In genomic region chr9:88547851-88548613, GRCm38 (mm10) we compare ENCODE assay signal across 8 mouse cellular contexts. TPM values are rescaled to one million over a fixed set of nuclear protein-coding genes. Genes with fewer than 3 reads are reported as not detected.
A peak's percentile ranks its signal among the peaks of the same experiment; 100 is the strongest.
DNase-seq lines count a peak whose midpoint lies in the region; ATAC-seq and TF ChIP-seq lines count a peak whose summit lies in the region.

TSS of gene Zfp949 (plus strand) at chr9:88548020.

- H3K27me3 ChIP-seq in erythroblast, embryonic 14.5 days (ENCODE audit: control insufficient read depth), result 0 out of 2 replicates have a peak, but pooled peaks cover 2% of the 10 kb centered on the region
- H3K27me3 ChIP-seq in heart, embryonic 11.5 days (ENCODE audit: control insufficient read depth, insufficient read depth, low read length), result no peaks in the 10 kb centered on the region
- no peaks in the 10 kb centered on the region for H3K27me3 ChIP-seq in kidney, embryonic 15.5 days
- no peaks in the 10 kb centered on the region for H3K27me3 ChIP-seq in limb, embryonic 15.5 days
- H3K27me3 ChIP-seq in midbrain, postnatal 0 days (ENCODE audit: insufficient read depth, low read length), result no peaks in the 10 kb centered on the region

- under 1% methylated on average over 30 of the region's 30 CpGs for WGBS in heart, embryonic 11.5 days (ENCODE audit: insufficient replicate concordance)
- under 1% methylated on average over 30 of the region's 30 CpGs for WGBS in kidney, embryonic 15.5 days
- WGBS in limb, embryonic 15.5 days, result under 1% methylated on average over 30 of the region's 30 CpGs
- WGBS in midbrain, postnatal 0 days, result under 1% methylated on average over 30 of the region's 30 CpGs

- peaks cover 23% of the 10 kb centered on the region for H3K36me3 ChIP-seq in erythroblast, embryonic 14.5 days (ENCODE audit: control insufficient read depth)
- no peaks in the 10 kb centered on the region for H3K36me3 ChIP-seq in heart, embryonic 11.5 days (ENCODE audit: control insufficient read depth, insufficient read depth, low read length)
- H3K36me3 ChIP-seq in kidney, embryonic 15.5 days, result peaks cover 2% of the 10 kb centered on the region; the same call in 1 of the 2 replicates
- peaks cover 10% of the 10 kb centered on the region; the same call in 1 of the 2 replicates for H3K36me3 ChIP-seq in limb, embryonic 15.5 days
- H3K36me3 ChIP-seq in midbrain, postnatal 0 days (ENCODE audit: insufficient read depth, low read length), result 0 out of 2 replicates have a peak, but pooled peaks cover 2% of the 10 kb centered on the region

- peak; percentile 90 for ATAC-seq in heart, embryonic 11.5 days (replicated peaks; ENCODE audit: insufficient number of reproducible peaks, low FRiP score, low TSS enrichment)
- ATAC-seq in kidney, embryonic 15.5 days (replicated peaks; ENCODE audit: low FRiP score), result peak; percentile 95
- ATAC-seq in limb, embryonic 15.5 days (ENCODE audit: insufficient number of reproducible peaks, low FRiP score, low TSS enrichment, low read depth), result peak; percentile 85
- peak; percentile 94 for ATAC-seq in midbrain, postnatal 0 days (ENCODE audit: low FRiP score)

- peak; percentile 89 for DNase-seq in CD4-positive, CD25-positive, alpha-beta regulatory T cell, adult 2 months (ENCODE audit: low read depth, low spot score)
- peak; percentile 87 for DNase-seq in brain, embryonic 18.5 days (ENCODE audit: low read depth, low spot score)
- peak; percentile 95 for DNase-seq in midbrain, postnatal 0 days (ENCODE audit: low spot score)
- peak; percentile 42 to 47 for DNase-seq in spleen, postnatal 14 days (ENCODE audit: low spot score in 2 of 2)

- no peaks in the 10 kb centered on the region for H3K9me3 ChIP-seq in erythroblast, embryonic 14.5 days (ENCODE audit: control insufficient read depth, low read length)
- H3K9me3 ChIP-seq in heart, embryonic 11.5 days (replicated peaks; ENCODE audit: control insufficient read depth, low read length), result no peaks in the 10 kb centered on the region
- H3K9me3 ChIP-seq in kidney, embryonic 15.5 days (replicated peaks), result no peaks in the 10 kb centered on the region
- H3K9me3 ChIP-seq in limb, embryonic 15.5 days, result no peaks in the 10 kb centered on the region
- no peaks in the 10 kb centered on the region for H3K9me3 ChIP-seq in midbrain, postnatal 0 days (ENCODE audit: low read length)

- H3K27ac ChIP-seq in heart, embryonic 11.5 days (ENCODE audit: low read depth, low read length), result peak within 1 kb of the TSS; percentile 47
- peak within 1 kb of the TSS; percentile 85 for H3K27ac ChIP-seq in kidney, embryonic 15.5 days
- peak within 1 kb of the TSS; percentile 93 for H3K27ac ChIP-seq in limb, embryonic 15.5 days
- peak within 1 kb of the TSS; percentile 96 for H3K27ac ChIP-seq in midbrain, postnatal 0 days (ENCODE audit: low read depth, low read length)

- H3K4me2 ChIP-seq in heart, embryonic 11.5 days, result peak within 1 kb of the TSS; percentile 61
- peak within 1 kb of the TSS; percentile 72 for H3K4me2 ChIP-seq in kidney, embryonic 15.5 days
- peak within 1 kb of the TSS; percentile 59 for H3K4me2 ChIP-seq in limb, embryonic 15.5 days
- H3K4me2 ChIP-seq in midbrain, postnatal 0 days (ENCODE audit: low read depth, low read length, poor library complexity, severe bottlenecking), result peak within 1 kb of the TSS; percentile 83

- H3K4me1 ChIP-seq in erythroblast, embryonic 14.5 days (ENCODE audit: control insufficient read depth), result peaks cover 36% of the 10 kb centered on the region
- no peaks in the 10 kb centered on the region for H3K4me1 ChIP-seq in heart, embryonic 11.5 days (ENCODE audit: control insufficient read depth, insufficient read depth, low read length)
- H3K4me1 ChIP-seq in kidney, embryonic 15.5 days, result peaks cover 21% of the 10 kb centered on the region
- peaks cover 21% of the 10 kb centered on the region for H3K4me1 ChIP-seq in limb, embryonic 15.5 days
- H3K4me1 ChIP-seq in midbrain, postnatal 0 days (ENCODE audit: insufficient read depth, low read length), result 0 out of 2 replicates have a peak, but pooled peaks cover 3% of the 10 kb centered on the region

- H3K4me3 ChIP-seq in erythroblast, embryonic 14.5 days (replicated peaks), result peak within 1 kb of the TSS; percentile 99
- H3K4me3 ChIP-seq in heart, embryonic 11.5 days (ENCODE audit: low read depth, low read length), result peak within 1 kb of the TSS; percentile 64
- peak within 1 kb of the TSS; percentile 89 for H3K4me3 ChIP-seq in kidney, embryonic 15.5 days (replicated peaks)
- H3K4me3 ChIP-seq in limb, embryonic 15.5 days, result peak within 1 kb of the TSS; percentile 82
- peak within 1 kb of the TSS; percentile 84 for H3K4me3 ChIP-seq in midbrain, postnatal 0 days (ENCODE audit: low read depth, low read length)

- TF ChIP-seq CTCF in midbrain, postnatal 0 days (IDR thresholded peaks at IDR 0.05), result no peak

- peak within 1 kb of the TSS; percentile 75 for H3K9ac ChIP-seq in heart, embryonic 11.5 days (ENCODE audit: low read depth, low read length)
- H3K9ac ChIP-seq in kidney, embryonic 15.5 days, result peak within 1 kb of the TSS; percentile 71
- peak within 1 kb of the TSS; percentile 64 for H3K9ac ChIP-seq in limb, embryonic 15.5 days
- H3K9ac ChIP-seq in midbrain, postnatal 0 days (replicated peaks; ENCODE audit: low read length, poor library complexity, severe bottlenecking), result peak within 1 kb of the TSS; percentile 86

RNA-seq across cellular contexts. Expression of gene Zfp949, which starts in this region (rescaled TPM):
- 0.47 and 0.62 TPM in 2 replicates for polyA plus RNA-seq in erythroblast, embryonic 14.5 days (2012)
- 5.9 and 7.8 TPM in 2 replicates for polyA plus RNA-seq in heart, embryonic 11.5 days (2014; fragmentation: Nextera tagmentation; extraction: Ambion mirVana)
- polyA plus RNA-seq in kidney, embryonic 15.5 days (2015; fragmentation: Nextera tagmentation; extraction: Ambion mirVana), result 10.7 and 10.8 TPM in 2 replicates
- 13.6 and 14.1 TPM in 2 replicates for polyA plus RNA-seq in limb, embryonic 15.5 days (2015; fragmentation: Nextera tagmentation; extraction: Ambion mirVana)
- 11.1 and 16.5 TPM in 2 replicates for total RNA-seq in midbrain, postnatal 0 days (2014; rRNA removed)
- 14.9 and 15.1 TPM in 2 replicates for polyA plus RNA-seq in midbrain, postnatal 0 days (2015; fragmentation: Nextera tagmentation; extraction: Ambion mirVana)

Comparison
In these comparisons a context has a peak if more than half of its experiments do, and no peak if none do; other contexts are left out.
1. Peak in every context shown above with its lines: DNase-seq, ATAC-seq, H3K4me3 ChIP-seq and H3K27ac ChIP-seq.
2. DNase-seq: peak in every context shown above with its lines; median percentile 95 in midbrain, postnatal 0 days; 89 in CD4-positive, CD25-positive, alpha-beta regulatory T cell, adult 2 months; 87 in brain, embryonic 18.5 days; 44 in spleen, postnatal 14 days.